Mouse (Mus musculus) liver, embryonic 14.5 days (tissue): ENCODE results near the gene Ttn. TPM values are rescaled to one million over a fixed set of nuclear protein-coding genes. Genes with fewer than 3 reads are reported as not detected.

ENCODE experiments used
- ATAC-seq: fragments of 200-750 bp; cut with Nextera tagmentation; 2 replicates; pipeline ENCODE4 v1.8.0; 2017; ENCODE audit warnings: moderate number of reproducible peaks, mild to moderate bottlenecking, moderate library complexity; ENCODE audit not compliant: insufficient read depth
- DNase-seq, 3 experiments: peaks; one replicate each; pipeline ENCODE4 v3.0.0-alpha.2; 2012 to 2013; ENCODE audit warnings: low read depth in 3 of 3, low spot score in 3 of 3
- H3K27ac ChIP-seq: fragments of 300-500 bp; sonication (generic); 2 replicates; pipeline ENCODE4 v1.5.1; 2014; ENCODE audit warnings: moderate library complexity, mild to moderate bottlenecking, control low read depth, inconsistent platforms
- H3K27me3 ChIP-seq: fragments of 300-500 bp; sonication (generic); 2 replicates; pipeline ENCODE4 v1.6.1; 2014; ENCODE audit warnings: mild to moderate bottlenecking, low read length, moderate library complexity; ENCODE audit not compliant: control insufficient read depth, insufficient read depth
- H3K36me3 ChIP-seq: fragments of 300-500 bp; sonication (generic); replicated peaks from 2 replicates; pipeline ENCODE4 v1.6.1; 2014; ENCODE audit warnings: low read depth; ENCODE audit not compliant: control insufficient read depth, insufficient read depth
- H3K4me1 ChIP-seq, 2 experiments: fragments of 200-500 bp in 1 of 2; fragments of 300-500 bp in 1 of 2; sonication (generic) in 1 of 2; replicated peaks; 2 replicates each; pipeline ENCODE4 v1.6.1; 2012 to 2014; ENCODE audit warnings: antibody characterized with exemption in 1 of 2, inconsistent platforms in 1 of 2, low read length in 1 of 2; ENCODE audit not compliant: control insufficient read depth in 2 of 2, insufficient read depth in 2 of 2
- H3K4me2 ChIP-seq: fragments of 300-500 bp; sonication (generic); 2 replicates; pipeline ENCODE4 v1.6.1; 2014; ENCODE audit warnings: low read depth, mild to moderate bottlenecking, control low read depth, moderate library complexity
- H3K4me3 ChIP-seq, 2 experiments: fragments of 200-500 bp in 1 of 2; fragments of 300-500 bp in 1 of 2; sonication (generic) in 1 of 2; 2 replicates each; pipeline ENCODE4 v1.5.1; 2012 to 2014; ENCODE audit warnings: low read depth in 2 of 2, low read length in 2 of 2, mild to moderate bottlenecking in 2 of 2, control low read depth in 1 of 2, inconsistent platforms in 1 of 2, moderate library complexity in 1 of 2; ENCODE audit not compliant: insufficient read depth in 1 of 2
- H3K9ac ChIP-seq: fragments of 300-500 bp; sonication (generic); replicated peaks from 2 replicates; pipeline ENCODE4 v1.6.1; 2014; ENCODE audit warnings: mild to moderate bottlenecking, control low read depth, moderate library complexity
- H3K9me3 ChIP-seq: fragments of 300-500 bp; sonication (generic); 2 replicates; pipeline ENCODE4 v1.6.1; 2016; ENCODE audit warnings: low read length, mixed read lengths; ENCODE audit not compliant: control insufficient read depth
- CTCF ChIP-seq: IDR thresholded peaks from 2 replicates; pipeline ENCODE4 v1.5.1; 2016; ENCODE audit warnings: antibody characterized with exemption, low read depth, control low read depth
- EP300 ChIP-seq: IDR thresholded peaks from 2 replicates; pipeline ENCODE4 v1.6.1; 2016; ENCODE audit warnings: antibody characterized with exemption, low read depth
- WGBS: fragments of 180-500 bp; shearing (Covaris S2); extraction: QIAGEN DNeasy Blood & Tissue Kit; methylation state at CpG from one replicate; pipeline ENCODE4 v1.1.7; 2014; ENCODE audit not compliant: insufficient replicate concordance; 5-methylcytosine and 5-hydroxymethylcytosine counted together
- polyA plus RNA-seq, 2 experiments: library from polyadenylated mRNA; depleted of rRNA in 1 of 2; stranded (reverse) in 1 of 2; unstranded in 1 of 2; fragments of >200 nt; fragmentation: Nextera tagmentation in 1 of 2; extraction: Ambion mirVana in 1 of 2; gene quantifications; 2 replicates each; pipeline versions ENCODE4 v1.2.1 to v1.2.3; 2012 to 2014

Gene Ttn
- polyA plus RNA-seq, 2 experiments = under 0.01 to 0.13 TPM

DNA sequence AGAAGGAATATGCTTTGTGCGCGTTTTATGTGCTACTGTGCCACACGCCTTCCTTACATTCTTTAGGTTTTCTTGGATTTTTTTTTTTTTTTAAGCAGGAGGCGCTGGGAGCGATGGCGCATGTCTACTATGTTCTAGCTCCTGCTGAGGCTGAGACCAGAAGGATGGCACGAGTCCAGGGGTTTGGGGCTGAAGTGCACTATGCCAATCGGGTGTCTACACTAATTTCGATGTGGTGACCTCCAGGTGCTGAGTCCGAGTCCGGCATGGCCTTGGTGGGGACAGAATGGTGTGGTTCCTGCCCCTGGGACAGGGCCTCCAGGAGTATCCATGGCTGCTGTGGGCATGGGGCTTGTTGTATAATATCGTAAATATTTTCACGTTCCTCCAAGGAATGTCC lies 323.8 kb downstream of the Ttn start:
- ATAC-seq (no peak), DNase-seq (no peak)
- Histone ChIP-seq H3K27me3 (no peaks in the 10 kb centered on the region), H3K4me1 (no peaks in the 10 kb centered on the region), H3K27ac (no peak overlapping the region), H3K4me2 (no peak overlapping the region), H3K9ac (no peak overlapping the region), H3K4me3 (no peak overlapping the region), H3K36me3 (no peaks in the 10 kb centered on the region), H3K9me3 (no peaks in the 10 kb centered on the region)
- TF ChIP-seq CTCF (no peak), EP300 (no peak)
- WGBS = 62% methylated on average over 13 of the region's 13 CpGs

DNA sequence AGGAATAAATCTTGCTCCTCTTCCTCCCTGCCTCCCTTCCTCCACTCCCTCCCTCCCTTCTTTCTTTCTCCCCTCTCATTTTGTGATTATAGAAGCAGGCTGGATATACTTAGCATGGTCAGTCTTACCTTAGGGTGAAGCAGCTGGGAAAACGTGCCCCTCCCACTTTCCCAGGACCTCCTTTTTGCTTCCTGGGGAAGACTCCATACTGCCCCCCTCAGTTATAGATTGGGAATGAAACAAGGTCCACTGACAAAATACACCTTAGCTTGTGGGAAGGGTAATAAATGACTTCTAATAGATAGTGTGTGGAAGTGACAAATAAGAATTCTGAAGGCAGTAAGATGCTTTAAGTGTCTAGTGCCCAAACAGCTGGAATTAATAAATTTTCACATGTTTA lies 326.4 kb downstream of the Ttn start:
- no peak overlapping the region for H3K4me2 ChIP-seq
- H3K9ac ChIP-seq = no peak overlapping the region
- H3K27ac ChIP-seq = no peak overlapping the region
- DNase-seq = no peak
- H3K4me3 ChIP-seq = no peak overlapping the region
- H3K36me3 ChIP-seq = no peaks in the 10 kb centered on the region
- H3K9me3 ChIP-seq = no peaks in the 10 kb centered on the region
- TF ChIP-seq CTCF (peak; percentile 29), EP300 (no peak)
- H3K4me1 ChIP-seq = no peaks in the 10 kb centered on the region
- 0% methylated on average over 1 of the region's 1 CpGs for WGBS
- no peaks in the 10 kb centered on the region for H3K27me3 ChIP-seq
- no peak for ATAC-seq

DNA sequence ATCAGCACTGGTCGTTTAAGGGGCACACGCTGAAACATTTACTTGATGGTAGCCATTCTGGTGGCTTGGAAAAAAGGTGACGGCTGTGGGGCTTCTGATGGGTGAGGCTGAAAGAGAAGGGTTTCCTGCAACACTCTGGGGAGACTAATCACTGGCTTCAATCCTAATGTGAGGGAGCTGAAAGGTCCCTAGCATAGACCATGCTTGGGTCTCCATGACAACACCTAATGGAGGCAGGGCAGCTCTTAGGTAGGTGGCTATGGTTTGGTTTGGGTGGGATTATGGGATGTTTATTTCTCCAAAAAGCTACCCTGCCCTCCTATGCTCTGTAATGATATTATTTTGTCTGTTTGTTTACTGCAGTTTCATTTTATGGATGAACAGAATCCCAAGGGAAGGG lies 326.9 kb downstream of the Ttn start:
- Histone ChIP-seq H3K27ac (no peak overlapping the region), H3K4me3 (no peak overlapping the region), H3K9me3 (no peaks in the 10 kb centered on the region), H3K9ac (no peak overlapping the region), H3K36me3 (no peaks in the 10 kb centered on the region), H3K4me1 (no peaks in the 10 kb centered on the region), H3K4me2 (no peak overlapping the region), H3K27me3 (no peaks in the 10 kb centered on the region)
- no peak for TF ChIP-seq EP300
- TF ChIP-seq CTCF = no peak
- DNase-seq (no peak), ATAC-seq (no peak)
- 57% methylated on average over 3 of the region's 3 CpGs for WGBS

DNA sequence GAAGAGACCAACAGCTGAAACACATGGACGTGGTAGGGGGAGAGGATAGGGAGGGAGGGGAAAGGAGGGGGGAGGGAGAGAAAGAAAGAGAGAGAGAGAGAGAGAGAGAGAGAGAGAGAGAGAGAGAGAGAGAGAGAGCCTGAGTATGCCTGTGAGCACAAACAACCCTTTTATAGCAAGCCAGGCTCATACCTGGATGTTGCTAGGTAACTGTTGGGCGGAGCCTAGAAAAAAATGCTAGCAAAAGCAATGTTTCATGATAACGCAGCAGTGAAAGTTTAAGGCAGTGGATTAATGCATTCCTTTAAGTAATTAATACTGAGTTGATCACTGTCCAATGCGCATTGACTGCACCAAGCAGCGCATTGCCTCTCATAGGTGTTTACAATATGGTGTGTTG lies 327.7 kb downstream of the Ttn start:
- H3K4me3 ChIP-seq = no peak overlapping the region
- DNase-seq (no peak), ATAC-seq (no peak)
- no peak overlapping the region for H3K9ac ChIP-seq
- no peak overlapping the region for H3K27ac ChIP-seq
- H3K4me1 ChIP-seq = no peaks in the 10 kb centered on the region
- TF ChIP-seq EP300 (no peak), CTCF (no peak)
- H3K27me3 ChIP-seq = no peaks in the 10 kb centered on the region
- H3K36me3 ChIP-seq = no peaks in the 10 kb centered on the region
- H3K9me3 ChIP-seq = no peaks in the 10 kb centered on the region
- 74% methylated on average over 5 of the region's 5 CpGs for WGBS
- no peak overlapping the region for H3K4me2 ChIP-seq

Other genes starting within 250 kb of the Ttn start
- gene Ccdc141, start 188.1 kb upstream of the Ttn start, polyA plus RNA-seq (2012; rRNA removed) = 0.26 and 0.29 TPM in 2 replicates
- 0.37 and 0.58 TPM in 2 replicates for gene Ccdc141, start 188.1 kb upstream of the Ttn start, polyA plus RNA-seq (2014; fragmentation: Nextera tagmentation; extraction: Ambion mirVana)